Mouse (Mus musculus) kidney, postnatal 36 days (tissue): ENCODE measurements around the gene Rpl22.

Experiments
- DNase-seq, 2 experiments: peaks; one replicate each; pipeline ENCODE4 v3.0.0; 2021 to 2022; ENCODE audit warnings: mixed read lengths in 2 of 2

Rpl22 gene

GRCm38 (mm10) chr4:152296874-152297861, 28.4 kb upstream of the Rpl22 start, which contains the start of gene Icmt:
Gene Icmt, plus strand, starts transcription at chr4:152297227.
- DNase-seq, result peak; percentile 99 to 100

- DNase-seq, result no peak
Measured at GRCm38 (mm10) chr4:152298836-152299235, 26.7 kb upstream of the Rpl22 start.

- no peak for DNase-seq
Measured at GRCm38 (mm10) chr4:152300375-152300774, 25.2 kb upstream of the Rpl22 start.

- peak; percentile 75 to 77 for DNase-seq
Measured at GRCm38 (mm10) chr4:152302012-152302411, 23.5 kb upstream of the Rpl22 start.

- DNase-seq, result peak; percentile 65 to 75
Measured at GRCm38 (mm10) chr4:152303172-152303571, 22.4 kb upstream of the Rpl22 start.

- no peak for DNase-seq
Measured at GRCm38 (mm10) chr4:152304685-152305084, 20.9 kb upstream of the Rpl22 start.

GRCm38 (mm10) chr4:152305991-152306390, 19.6 kb upstream of the Rpl22 start:
- DNase-seq, result no peak

GRCm38 (mm10) chr4:152307542-152307941, 18.0 kb upstream of the Rpl22 start:
- no peak for DNase-seq

- no peak for DNase-seq
Measured at GRCm38 (mm10) chr4:152312186-152312585, 13.4 kb upstream of the Rpl22 start.

GRCm38 (mm10) chr4:152313211-152313632, 12.3 kb upstream of the Rpl22 start:
- DNase-seq, result peak; percentile 32 to 38

- peak in 1 of 2 experiments; percentile 76 for DNase-seq
Measured at GRCm38 (mm10) chr4:152313934-152314333, 11.6 kb upstream of the Rpl22 start.

GRCm38 (mm10) chr4:152315498-152316213, 9.9 kb upstream of the Rpl22 start:
- DNase-seq, result no peak

GRCm38 (mm10) chr4:152317631-152318033, 7.9 kb upstream of the Rpl22 start:
- DNase-seq, result peak in 1 of 2 experiments; percentile 36

GRCm38 (mm10) chr4:152318517-152319234, 6.9 kb upstream of the Rpl22 start, which contains the start of gene Rnf207:
Gene Rnf207, minus strand, starts transcription at chr4:152318993.
- DNase-seq, result peak; percentile 54 to 85

- DNase-seq, result peak; percentile 34 to 46
Measured at GRCm38 (mm10) chr4:152321464-152321863, 4.1 kb upstream of the Rpl22 start.

GRCm38 (mm10) chr4:152324641-152325562, 640 bp upstream of the Rpl22 start:
- no peak for DNase-seq

- DNase-seq, result no peak
Measured at GRCm38 (mm10) chr4:152326543-152326942, 1.0 kb downstream of the Rpl22 start.

- peak in 1 of 2 experiments; percentile 80 for DNase-seq
Measured at GRCm38 (mm10) chr4:152328691-152329090, 3.1 kb downstream of the Rpl22 start.

- peak; percentile 60 to 83 for DNase-seq
Measured at GRCm38 (mm10) chr4:152332952-152333351, 7.4 kb downstream of the Rpl22 start.

GRCm38 (mm10) chr4:152333587-152333986, 8.0 kb downstream of the Rpl22 start:
- DNase-seq, result no peak

GRCm38 (mm10) chr4:152337772-152338171, 12.2 kb downstream of the Rpl22 start:
- no peak for DNase-seq
